Mouse (Mus musculus) stomach, postnatal 0 days (tissue): Measurements from ENCODE around the gene Ralbp1. TPM values are rescaled to one million over a fixed set of nuclear protein-coding genes. Genes with fewer than 3 reads are reported as not detected.
A peak's percentile ranks its signal among the peaks of the same experiment; 100 is the strongest.

ENCODE experiments used
- ATAC-seq: fragments of 200-750 bp; cut with Nextera tagmentation; 2 replicates; pipeline ENCODE4 v1.8.0; 2017; ENCODE audit not compliant: low FRiP score, low TSS enrichment
- DNase-seq: peaks from one replicate; pipeline ENCODE4 v3.0.0-alpha.2; 2016; ENCODE audit warnings: low spot score
- H3K27ac ChIP-seq: fragments of 300-500 bp; sonication (generic); replicated peaks from 2 replicates; pipeline ENCODE4 v1.5.1; 2014; ENCODE audit warnings: mild to moderate bottlenecking, control low read depth
- H3K27me3 ChIP-seq: fragments of 300-500 bp; sonication (generic); 2 replicates; pipeline ENCODE4 v1.6.1; 2014; ENCODE audit warnings: low read length; ENCODE audit not compliant: control insufficient read depth, insufficient read depth
- H3K36me3 ChIP-seq: fragments of 300-500 bp; sonication (generic); 2 replicates; pipeline ENCODE4 v1.6.1; 2014; ENCODE audit warnings: low read length, mixed read lengths; ENCODE audit not compliant: control insufficient read depth, insufficient read depth
- H3K4me1 ChIP-seq: fragments of 300-500 bp; sonication (generic); replicated peaks from 2 replicates; pipeline ENCODE4 v1.6.1; 2014; ENCODE audit warnings: antibody characterized with exemption; ENCODE audit not compliant: control insufficient read depth, insufficient read depth
- H3K4me2 ChIP-seq: fragments of 300-500 bp; sonication (generic); replicated peaks from 2 replicates; pipeline ENCODE4 v1.6.1; 2014; ENCODE audit warnings: low read depth, mild to moderate bottlenecking, control low read depth, moderate library complexity
- H3K4me3 ChIP-seq: fragments of 300-500 bp; sonication (generic); 2 replicates; pipeline ENCODE4 v1.5.1; 2014; ENCODE audit warnings: low read depth, low read length, control low read depth
- H3K9ac ChIP-seq: fragments of 300-500 bp; sonication (generic); 2 replicates; pipeline ENCODE4 v1.6.1; 2014; ENCODE audit warnings: mild to moderate bottlenecking, low read length, control low read depth, mixed read lengths
- H3K9me3 ChIP-seq: fragments of 300-500 bp; sonication (generic); 2 replicates; pipeline ENCODE4 v1.6.1; 2016; ENCODE audit warnings: low read length; ENCODE audit not compliant: control insufficient read depth
- CTCF ChIP-seq: IDR thresholded peaks from 2 replicates; pipeline ENCODE4 v1.5.1; 2016; ENCODE audit warnings: antibody characterized with exemption, low read depth, mild to moderate bottlenecking, moderate library complexity
- EP300 ChIP-seq: optimal IDR thresholded peaks from 2 replicates; pipeline ENCODE3; 2016; ENCODE audit warnings: antibody characterized with exemption
- WGBS: fragments of 180-500 bp; shearing (Covaris S2); extraction: QIAGEN DNeasy Blood & Tissue Kit; methylation state at CpG from one replicate; pipeline ENCODE4 v1.1.7; 2014; 5-methylcytosine and 5-hydroxymethylcytosine counted together
- polyA plus RNA-seq: library from polyadenylated mRNA; unstranded; fragments of >200 nt; fragmentation: Nextera tagmentation; extraction: Ambion mirVana; gene quantifications from 2 replicates; pipeline ENCODE4 v1.2.1, GENCODE M21; 2015

Gene Ralbp1
- polyA plus RNA-seq, result 114 and 117 TPM in 2 replicates

- no peaks in the 10 kb centered on the region for H3K27me3 ChIP-seq
- TF ChIP-seq CTCF, result no peak
- no peak for TF ChIP-seq EP300
- no peak for ATAC-seq
- peak within 1 kb of the TSS; percentile 95 for H3K4me2 ChIP-seq
- peak; percentile 30 for DNase-seq
- no peaks in the 10 kb centered on the region for H3K36me3 ChIP-seq
- no peaks in the 10 kb centered on the region for H3K9me3 ChIP-seq
- peaks cover 7% of the 10 kb centered on the region; the same call in 1 of the 2 replicates for H3K4me1 ChIP-seq
- peak within 1 kb of the TSS; percentile 92 for H3K9ac ChIP-seq
- H3K27ac ChIP-seq, result peak within 1 kb of the TSS; percentile 98
- 5% methylated on average over 14 of the region's 14 CpGs for WGBS
- H3K4me3 ChIP-seq, result peak within 1 kb of the TSS; percentile 93
These were observed at the start of gene Ralbp1 for GRCm38 (mm10) chr17:65885697-65886529. Gene Ralbp1, minus strand, starts transcription at chr17:65885798.

GRCm38 (mm10) chr17:65933741-65934140 lies 48.1 kb upstream of the Ralbp1 start:
- DNase-seq, result no peak
- 87% methylated on average over 2 of the region's 2 CpGs for WGBS
- TF ChIP-seq CTCF (peak; percentile 69), EP300 (no peak)
- no peaks in the 10 kb centered on the region for H3K9me3 ChIP-seq
- H3K9ac ChIP-seq, result no peak overlapping the region
- no peak overlapping the region for H3K4me3 ChIP-seq
- peaks cover 6% of the 10 kb centered on the region; the same call in 1 of the 2 replicates for H3K4me1 ChIP-seq
- no peak overlapping the region for H3K27ac ChIP-seq
- 0 out of 2 replicates have a peak, but pooled peaks cover 6% of the 10 kb centered on the region for H3K36me3 ChIP-seq
- no peak for ATAC-seq
- H3K4me2 ChIP-seq, result no peak overlapping the region
- H3K27me3 ChIP-seq, result no peaks in the 10 kb centered on the region

GRCm38 (mm10) chr17:65931525-65931924 lies 45.9 kb upstream of the Ralbp1 start:
- WGBS, result 66% methylated on average over 6 of the region's 6 CpGs
- Histone ChIP-seq H3K4me3 (no peak overlapping the region), H3K9ac (0 out of 2 replicates have a peak overlapping the region, but pooled peaks have one; percentile 23), H3K9me3 (no peaks in the 10 kb centered on the region), H3K27ac (peak overlapping the region; percentile 63; the same call in 1 of the 2 replicates), H3K27me3 (no peaks in the 10 kb centered on the region), H3K4me1 (peaks cover 6% of the 10 kb centered on the region; the same call in 1 of the 2 replicates), H3K36me3 (peaks cover 3% of the 10 kb centered on the region; the same call in 1 of the 2 replicates), H3K4me2 (no peak overlapping the region)
- TF ChIP-seq CTCF, result no peak
- no peak for TF ChIP-seq EP300
- DNase-seq, result no peak
- ATAC-seq, result no peak

- Histone ChIP-seq H3K4me2 (no peak overlapping the region), H3K27ac (peak overlapping the region; percentile 63; the same call in 1 of the 2 replicates), H3K9me3 (no peaks in the 10 kb centered on the region), H3K4me1 (peaks cover 6% of the 10 kb centered on the region; the same call in 1 of the 2 replicates), H3K36me3 (peaks cover 3% of the 10 kb centered on the region; the same call in 1 of the 2 replicates), H3K4me3 (no peak overlapping the region), H3K27me3 (no peaks in the 10 kb centered on the region), H3K9ac (no peak overlapping the region)
- 35% methylated on average over 6 of the region's 6 CpGs for WGBS
- peak; percentile 86 for ATAC-seq
- no peak for TF ChIP-seq CTCF
- TF ChIP-seq EP300, result no peak
- no peak for DNase-seq
These were observed 45.4 kb upstream of the Ralbp1 start for GRCm38 (mm10) chr17:65930960-65931359.

GRCm38 (mm10) chr17:65930158-65930826 lies 44.7 kb upstream of the Ralbp1 start:
- H3K9me3 ChIP-seq, result no peaks in the 10 kb centered on the region
- WGBS, result 65% methylated on average over 7 of the region's 7 CpGs
- H3K27me3 ChIP-seq, result no peaks in the 10 kb centered on the region
- H3K9ac ChIP-seq, result no peak overlapping the region
- DNase-seq, result no peak
- peaks cover 6% of the 10 kb centered on the region; the same call in 1 of the 2 replicates for H3K4me1 ChIP-seq
- no peak overlapping the region for H3K4me3 ChIP-seq
- TF ChIP-seq CTCF, result no peak
- TF ChIP-seq EP300, result no peak
- ATAC-seq, result peak; percentile 66; the same call in 1 of the 2 replicates
- peak overlapping the region; percentile 74 for H3K27ac ChIP-seq
- no peak overlapping the region for H3K4me2 ChIP-seq
- H3K36me3 ChIP-seq, result peaks cover 6% of the 10 kb centered on the region; the same call in 1 of the 2 replicates
